Mouse (Mus musculus): ENCODE results near the gene Rab10.

DNA sequence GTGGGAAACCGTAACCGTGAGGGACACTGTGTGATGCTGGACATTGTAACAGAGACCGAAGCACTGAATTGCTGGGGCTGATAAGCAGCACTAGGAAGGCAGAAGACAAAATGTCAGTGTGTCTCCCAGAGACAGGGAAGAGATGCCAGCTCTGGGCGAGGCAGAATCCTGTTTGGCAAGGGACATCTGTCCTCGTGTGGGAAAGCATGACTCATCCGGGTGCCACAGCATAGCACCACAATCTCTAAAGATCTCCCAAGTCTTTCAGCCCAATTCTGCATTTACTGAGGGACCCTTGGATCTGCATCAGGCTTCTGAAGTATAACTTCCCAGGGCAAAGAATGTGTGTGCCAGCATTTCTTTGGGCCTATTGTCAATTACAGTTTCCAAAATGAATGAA is 13.5 kb upstream of the Rab10 start:
- TF ChIP-seq EP300 (IDR thresholded peaks at IDR 0.05; ENCODE audit: low read depth), result no peak
- TF ChIP-seq CTCF (IDR thresholded peaks at IDR 0.05; ENCODE audit: low read depth), result no peak
